Mouse (Mus musculus) heart, embryonic 11.5 days (tissue): Measurements from ENCODE around the gene Pnpla3. TPM values are rescaled to one million over a fixed set of nuclear protein-coding genes. Genes with fewer than 3 reads are reported as not detected.
"Not testable (repeated sequence)": the region's sequence is repeated elsewhere in the genome, so short reads cannot be mapped to it uniquely, and the experiment has no call there.

Experiments
- ATAC-seq: fragments of 200-750 bp; cut with Nextera tagmentation; replicated peaks from 2 replicates; pipeline ENCODE4 v1.8.0; 2017; ENCODE audit warnings: moderate library complexity; ENCODE audit not compliant: insufficient number of reproducible peaks, low FRiP score, low TSS enrichment
- H3K27ac ChIP-seq: fragments of 300-500 bp; sonication (generic); 2 replicates; pipeline ENCODE4 v1.5.1; 2014; ENCODE audit warnings: mild to moderate bottlenecking, low read depth, low read length
- H3K27me3 ChIP-seq: fragments of 300-500 bp; sonication (generic); 2 replicates; pipeline ENCODE4 v1.6.1; 2014; ENCODE audit warnings: mild to moderate bottlenecking, low read length, mixed read lengths; ENCODE audit not compliant: control insufficient read depth, insufficient read depth
- H3K36me3 ChIP-seq: fragments of 300-500 bp; sonication (generic); 2 replicates; pipeline ENCODE4 v1.6.1; 2014; ENCODE audit warnings: mild to moderate bottlenecking, low read length, moderate library complexity, mixed read lengths; ENCODE audit not compliant: control insufficient read depth, insufficient read depth
- H3K4me1 ChIP-seq: fragments of 300-500 bp; sonication (generic); 2 replicates; pipeline ENCODE4 v1.6.1; 2014; ENCODE audit warnings: low read length; ENCODE audit not compliant: control insufficient read depth, insufficient read depth
- H3K4me2 ChIP-seq: fragments of 300-500 bp; sonication (generic); 2 replicates; pipeline ENCODE4 v1.6.1; 2014; ENCODE audit warnings: mild to moderate bottlenecking, moderate library complexity
- H3K4me3 ChIP-seq: fragments of 300-500 bp; sonication (generic); 2 replicates; pipeline ENCODE4 v1.5.1; 2014; ENCODE audit warnings: low read depth, low read length
- H3K9ac ChIP-seq: fragments of 300-500 bp; sonication (generic); 2 replicates; pipeline ENCODE4 v1.6.1; 2014; ENCODE audit warnings: mild to moderate bottlenecking, low read depth, low read length, moderate library complexity
- H3K9me3 ChIP-seq: fragments of 300-500 bp; sonication (generic); replicated peaks from 2 replicates; pipeline ENCODE4 v1.6.1; 2016; ENCODE audit warnings: low read length; ENCODE audit not compliant: control insufficient read depth
- WGBS: fragments of 180-500 bp; shearing (Covaris S2); extraction: QIAGEN DNeasy Blood & Tissue Kit; methylation state at CpG from one replicate; pipeline ENCODE4 v1.1.7; 2014; ENCODE audit not compliant: insufficient replicate concordance; 5-methylcytosine and 5-hydroxymethylcytosine counted together
- polyA plus RNA-seq: library from polyadenylated mRNA; unstranded; fragments of >200 nt; fragmentation: Nextera tagmentation; extraction: Ambion mirVana; gene quantifications from 2 replicates; pipeline ENCODE4 v1.2.1, GENCODE M21; 2014

Pnpla3 gene
- polyA plus RNA-seq, 1 experiment from 2014 or later: 0.97 TPM

DNA sequence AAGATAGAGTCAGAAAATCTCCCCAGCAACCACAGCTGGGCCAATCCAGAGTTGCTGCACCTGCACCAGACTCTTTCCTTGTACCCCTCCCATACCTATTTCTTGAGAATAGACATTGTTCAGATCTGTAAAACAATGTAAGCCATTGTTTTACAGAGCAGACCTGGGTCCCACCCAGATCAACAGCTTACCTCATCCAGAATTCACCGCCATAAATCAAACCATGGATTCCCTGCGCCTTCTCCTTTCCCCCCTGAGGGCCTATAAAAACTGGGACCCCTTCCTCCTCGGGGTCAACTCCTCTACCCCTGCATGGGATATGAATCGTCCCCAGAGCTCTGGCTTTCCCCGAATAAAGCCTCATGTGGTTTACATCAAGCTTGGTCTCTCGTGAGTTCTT lies 10.1 kb upstream of the Pnpla3 start:
- not testable (repeated sequence) for H3K4me1 ChIP-seq, H3K27ac ChIP-seq, H3K9ac ChIP-seq, H3K27me3 ChIP-seq, H3K9me3 ChIP-seq, H3K4me2 ChIP-seq, ATAC-seq, H3K4me3 ChIP-seq, H3K36me3 ChIP-seq
- WGBS: 82% methylated on average over 6 of the region's 6 CpGs

DNA sequence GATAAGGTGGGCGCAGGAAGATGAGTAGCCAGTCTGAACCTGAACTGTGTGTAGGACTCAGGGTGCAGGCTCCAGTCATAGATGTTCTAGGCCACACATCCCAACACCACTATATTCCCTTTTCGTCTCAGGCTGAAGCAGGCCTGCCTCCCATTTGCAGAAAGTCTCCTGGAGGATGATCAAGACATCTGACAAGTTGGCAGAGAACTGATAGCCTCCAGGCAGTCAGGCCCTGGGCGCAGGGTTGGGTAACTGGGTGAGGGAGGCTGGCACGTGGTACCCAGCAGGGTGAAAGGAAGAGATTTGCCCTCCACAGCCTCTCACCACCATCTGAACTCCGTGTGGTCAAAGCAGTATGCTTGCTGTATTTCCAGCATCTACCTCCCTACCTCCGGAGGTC lies 5.8 kb upstream of the Pnpla3 start:
- no peak overlapping the region for H3K9ac ChIP-seq
- no peak overlapping the region for H3K4me2 ChIP-seq
- no peaks in the 10 kb centered on the region for H3K9me3 ChIP-seq
- no peak overlapping the region for H3K27ac ChIP-seq
- no peaks in the 10 kb centered on the region for H3K27me3 ChIP-seq
- H3K4me1 ChIP-seq: no peaks in the 10 kb centered on the region
- WGBS: 73% methylated on average over 6 of the region's 6 CpGs
- H3K4me3 ChIP-seq: no peak overlapping the region
- H3K36me3 ChIP-seq: no peaks in the 10 kb centered on the region
- ATAC-seq: no peak

DNA sequence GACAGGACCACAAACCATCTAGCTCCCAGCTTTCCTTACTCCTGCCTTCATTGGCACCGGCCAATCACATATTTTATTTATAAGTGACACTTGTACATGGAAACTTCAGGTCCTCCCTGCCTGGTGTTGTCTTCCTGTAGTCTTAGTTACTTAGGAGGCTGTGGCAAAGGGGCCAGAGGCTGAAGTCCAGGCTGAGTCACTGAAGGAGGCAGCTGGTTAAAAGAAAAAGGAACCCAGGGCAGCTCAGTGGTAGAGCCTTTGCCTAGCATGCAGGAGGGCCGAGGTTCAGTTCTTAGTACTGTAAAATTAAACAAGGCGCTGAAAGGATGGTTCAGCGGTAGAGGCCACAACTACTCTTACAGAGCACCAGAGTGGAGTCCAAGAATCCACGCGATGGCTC lies 819 bp upstream of the Pnpla3 start:
- H3K4me3 ChIP-seq: no peak overlapping the region
- no peaks in the 10 kb centered on the region for H3K36me3 ChIP-seq
- H3K4me2 ChIP-seq: no peak overlapping the region
- no peak overlapping the region for H3K9ac ChIP-seq
- H3K27me3 ChIP-seq: peaks cover 11% of the 10 kb centered on the region
- H3K27ac ChIP-seq: no peak overlapping the region
- no peak for ATAC-seq
- WGBS: 66% methylated on average over 6 of the region's 6 CpGs
- H3K9me3 ChIP-seq: no peaks in the 10 kb centered on the region
- peaks cover 10% of the 10 kb centered on the region; the same call in 1 of the 2 replicates for H3K4me1 ChIP-seq

DNA sequence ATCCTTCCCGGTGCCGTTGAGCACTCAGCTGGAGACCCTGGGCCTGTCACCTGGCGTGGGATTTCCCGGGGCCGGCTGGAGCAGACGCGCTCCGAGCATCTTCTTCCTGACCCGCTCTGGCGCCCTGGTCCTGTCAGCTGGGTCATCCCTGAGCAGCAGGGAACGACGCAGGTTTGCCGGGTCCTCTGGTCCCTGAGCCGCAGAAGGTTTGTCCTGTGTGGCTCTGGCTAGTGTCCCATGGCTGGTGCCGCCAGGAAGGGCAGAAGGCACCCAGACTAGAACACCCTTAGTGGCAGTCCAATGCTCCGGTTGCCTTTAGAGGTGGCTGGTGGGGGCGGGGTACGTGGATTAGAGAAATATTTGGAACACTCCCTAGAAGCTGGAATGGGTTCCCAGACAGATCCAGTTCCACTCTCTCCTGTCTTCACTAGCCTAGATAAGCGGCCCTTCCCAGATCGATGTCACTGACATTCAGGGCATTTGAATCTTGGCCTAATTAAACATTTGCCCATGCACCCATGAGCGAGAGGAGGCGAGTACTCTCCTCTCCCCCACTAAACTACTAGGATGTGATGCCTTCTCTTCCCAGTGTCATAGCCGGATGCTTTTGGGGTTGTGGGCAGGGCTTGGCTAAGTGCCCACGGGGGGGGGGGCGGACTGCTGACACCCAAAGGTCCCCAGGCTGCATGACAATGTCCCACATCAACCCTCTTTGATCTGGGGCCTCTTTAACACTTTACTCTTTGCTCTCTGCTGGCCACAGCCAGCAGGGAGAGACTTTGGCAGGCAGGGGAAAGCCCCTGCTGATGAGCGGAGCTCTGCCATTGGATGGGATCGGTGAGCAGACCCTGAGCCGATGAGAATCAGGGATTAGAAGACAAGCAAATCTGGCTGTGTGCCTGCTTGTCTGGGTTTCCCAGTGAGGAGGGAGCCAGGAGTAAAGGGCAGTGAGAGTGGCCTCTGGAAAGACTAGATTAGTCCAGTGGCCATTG lies 829 bp downstream of the Pnpla3 start:
- Histone ChIP-seq H3K9ac (peak overlapping the region; percentile 60; the same call in 1 of the 2 replicates), H3K9me3 (no peaks in the 10 kb centered on the region), H3K36me3 (no peaks in the 10 kb centered on the region), H3K4me2 (peak overlapping the region; percentile 97), H3K27ac (no peak overlapping the region), H3K27me3 (peaks cover 11% of the 10 kb centered on the region), H3K4me1 (peaks cover 10% of the 10 kb centered on the region; the same call in 1 of the 2 replicates), H3K4me3 (peak overlapping the region; percentile 55)
- peak; percentile 21; the same call in 1 of the 2 replicates for ATAC-seq
- WGBS: 1% methylated on average over 28 of the region's 28 CpGs

DNA sequence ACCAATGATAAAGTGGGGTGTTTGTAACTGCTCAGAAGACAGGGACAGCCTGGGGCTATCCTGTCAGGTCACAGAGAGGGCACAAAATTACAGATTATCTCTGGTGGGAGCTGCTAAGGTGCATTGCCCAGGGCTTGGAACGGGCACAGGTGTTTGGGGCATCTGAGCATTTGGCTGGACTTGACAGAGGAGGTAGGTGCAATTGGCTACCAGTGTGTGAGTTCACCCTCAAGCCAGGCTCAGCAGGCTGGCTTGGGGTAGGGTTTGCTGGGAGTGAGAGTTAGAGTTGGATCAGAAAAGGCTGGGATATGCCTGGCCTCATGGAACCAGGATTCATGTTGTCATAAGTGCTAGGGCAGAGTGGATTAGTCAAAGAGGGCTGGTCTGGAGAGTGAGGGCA lies 1.9 kb downstream of the Pnpla3 start:
- Histone ChIP-seq H3K4me3 (no peak overlapping the region), H3K9ac (no peak overlapping the region), H3K4me1 (peaks cover 10% of the 10 kb centered on the region; the same call in 1 of the 2 replicates), H3K9me3 (no peaks in the 10 kb centered on the region), H3K4me2 (no peak overlapping the region), H3K36me3 (no peaks in the 10 kb centered on the region), H3K27me3 (peaks cover 11% of the 10 kb centered on the region), H3K27ac (no peak overlapping the region)
- WGBS: 75% methylated on average over 1 of the region's 1 CpGs
- ATAC-seq: no peak

DNA sequence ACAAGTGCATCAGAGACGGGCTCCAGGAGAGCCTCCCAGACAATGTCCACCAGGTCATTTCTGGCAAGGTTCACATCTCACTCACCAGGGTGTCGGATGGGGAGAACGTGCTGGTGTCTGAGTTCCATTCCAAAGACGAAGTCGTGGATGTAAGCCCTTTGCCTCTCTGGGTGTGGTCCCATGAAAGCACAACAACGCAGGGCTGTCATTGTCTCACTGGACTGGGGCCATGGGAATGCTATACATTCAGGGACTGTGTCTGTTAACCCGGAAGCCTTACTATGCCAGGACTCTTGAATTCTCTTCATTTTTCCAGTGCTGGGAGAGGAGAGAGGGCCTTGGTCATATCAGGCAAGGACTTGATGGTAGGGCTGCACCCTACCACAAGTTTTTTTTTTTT lies 3.5 kb downstream of the Pnpla3 start:
- H3K36me3 ChIP-seq: no peaks in the 10 kb centered on the region
- H3K4me3 ChIP-seq: no peak overlapping the region
- H3K27ac ChIP-seq: no peak overlapping the region
- ATAC-seq: no peak
- peaks cover 11% of the 10 kb centered on the region for H3K27me3 ChIP-seq
- 71% methylated on average over 7 of the region's 7 CpGs for WGBS
- H3K9ac ChIP-seq: no peak overlapping the region
- no peak overlapping the region for H3K4me2 ChIP-seq
- H3K4me1 ChIP-seq: peaks cover 10% of the 10 kb centered on the region; the same call in 1 of the 2 replicates
- no peaks in the 10 kb centered on the region for H3K9me3 ChIP-seq

DNA sequence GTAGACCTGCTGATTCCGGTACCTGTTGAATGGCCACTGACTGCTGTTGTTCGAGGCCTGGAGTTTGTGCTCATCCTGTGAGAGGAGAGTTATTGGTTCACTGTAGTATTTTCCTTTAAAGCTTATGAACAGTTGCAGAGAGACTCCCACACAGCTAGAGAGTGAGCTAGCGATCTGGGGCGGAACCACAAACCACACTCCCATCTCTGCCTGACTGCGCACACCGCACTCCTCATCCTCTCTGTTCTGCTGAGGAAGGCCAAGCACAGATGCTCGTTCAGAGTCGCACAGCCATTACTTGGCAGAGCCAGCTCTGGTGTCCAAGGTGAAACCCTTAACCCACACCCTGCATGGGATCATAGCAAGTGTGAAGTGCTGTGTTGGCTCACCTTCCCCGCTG lies 11.1 kb downstream of the Pnpla3 start:
- WGBS: 84% methylated on average over 9 of the region's 9 CpGs
- Histone ChIP-seq H3K36me3 (no peaks in the 10 kb centered on the region), H3K27ac (no peak overlapping the region), H3K4me2 (no peak overlapping the region), H3K9me3 (no peaks in the 10 kb centered on the region), H3K9ac (no peak overlapping the region), H3K4me1 (no peaks in the 10 kb centered on the region), H3K4me3 (no peak overlapping the region), H3K27me3 (peaks cover 16% of the 10 kb centered on the region)
- no peak for ATAC-seq

DNA sequence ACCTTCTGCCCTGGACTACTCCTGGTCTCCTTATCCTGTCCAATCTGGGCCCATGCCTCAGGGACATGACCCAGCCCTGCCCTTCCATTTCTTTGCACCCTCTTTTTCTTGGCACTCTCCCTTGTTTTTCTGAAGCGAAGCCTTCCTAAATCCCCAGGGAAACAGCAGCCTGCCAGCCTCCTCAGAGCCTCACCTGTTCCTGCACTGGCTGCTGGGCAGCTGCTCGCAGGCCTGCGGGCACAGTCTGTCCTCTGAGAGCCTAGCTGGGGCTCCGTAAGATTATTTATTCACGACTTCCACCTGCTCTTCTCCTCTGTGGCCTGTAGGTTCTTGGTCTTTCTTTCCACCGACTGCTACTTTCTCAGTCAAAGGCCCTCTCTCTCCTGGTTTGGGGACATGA lies 14.4 kb downstream of the Pnpla3 start:
- H3K4me1 ChIP-seq: no peaks in the 10 kb centered on the region; the same call in 1 of the 2 replicates
- WGBS: 66% methylated on average over 6 of the region's 6 CpGs
- no peak for ATAC-seq

More for the DNA sequence above, 14.4 kb downstream of the Pnpla3 start:
- H3K9me3 ChIP-seq: no peaks in the 10 kb centered on the region
- H3K9ac ChIP-seq: no peak overlapping the region
- H3K4me2 ChIP-seq: no peak overlapping the region
- no peak overlapping the region for H3K4me3 ChIP-seq
- H3K27me3 ChIP-seq: peaks cover 16% of the 10 kb centered on the region
- H3K36me3 ChIP-seq: no peaks in the 10 kb centered on the region
- H3K27ac ChIP-seq: no peak overlapping the region
